Mouse (Mus musculus) spleen, adult 2 months (tissue): ENCODE data around the gene Rmnd5b. TPM values are rescaled to one million over a fixed set of nuclear protein-coding genes. Genes with fewer than 3 reads are reported as not detected.
"Not testable (repeated sequence)": the region's sequence is repeated elsewhere in the genome, so short reads cannot be mapped to it uniquely, and the experiment has no call there.

Experiments used
- DNase-seq, 2 experiments: peaks; one replicate each; pipeline versions ENCODE4 v3.0.0 to v3.0.0-alpha.2; 2012 to 2021; ENCODE audit warnings: low spot score in 2 of 2, low read depth in 1 of 2
- H3K27ac ChIP-seq: fragments of 200-500 bp; 2 replicates; pipeline ENCODE4 v1.5.1; 2012; ENCODE audit warnings: low read length, inconsistent platforms; ENCODE audit not compliant: insufficient read depth
- H3K27me3 ChIP-seq: fragments of 200-500 bp; 2 replicates; pipeline ENCODE4 v1.6.1; 2012; ENCODE audit warnings: mild to moderate bottlenecking, moderate library complexity, low read length, inconsistent platforms; ENCODE audit not compliant: control insufficient read depth, insufficient read depth
- H3K36me3 ChIP-seq: fragments of 200-500 bp; 2 replicates; pipeline ENCODE4 v1.6.1; 2012; ENCODE audit warnings: mild to moderate bottlenecking, low read length, inconsistent platforms; ENCODE audit not compliant: control insufficient read depth, insufficient read depth
- H3K4me1 ChIP-seq: fragments of 200-500 bp; 2 replicates; pipeline ENCODE4 v1.6.1; 2011; ENCODE audit warnings: inconsistent platforms; ENCODE audit not compliant: control insufficient read depth, insufficient read depth, insufficient read length
- H3K4me3 ChIP-seq: fragments of 200-500 bp; 2 replicates; pipeline ENCODE4 v1.5.1; 2011; ENCODE audit warnings: mild to moderate bottlenecking, inconsistent platforms; ENCODE audit not compliant: insufficient read depth, insufficient read length; ENCODE audit errors: extremely low read depth
- CTCF ChIP-seq: fragments of 200-500 bp; IDR thresholded peaks from 2 replicates; pipeline ENCODE4 v1.5.1; 2011; ENCODE audit warnings: mild to moderate bottlenecking, inconsistent platforms; ENCODE audit not compliant: insufficient read depth, insufficient read length, insufficient replicate concordance; ENCODE audit errors: extremely low read depth
- POLR2A ChIP-seq: fragments of 200-500 bp; IDR thresholded peaks from 2 replicates; pipeline ENCODE4 v1.6.1; 2011; ENCODE audit warnings: low read depth, low read length, inconsistent platforms
- WGBS: fragments of 180-500 bp; shearing (Covaris S2); methylation state at CpG from one replicate; pipeline ENCODE4 v1.1.7; 2018; 5-methylcytosine and 5-hydroxymethylcytosine counted together
- polyA plus RNA-seq: library from polyadenylated mRNA; depleted of rRNA; stranded (reverse); fragments of >200 nt; gene quantifications from 2 replicates; pipeline ENCODE4 v1.2.3, GENCODE M21; 2012

Rmnd5b gene
- polyA plus RNA-seq, 1 experiment = 71.2 TPM

GRCm38 (mm10) chr11:51673291-51673690 is 37.6 kb upstream of the Rmnd5b start:
- no peaks in the 10 kb centered on the region for H3K27me3 ChIP-seq
- DNase-seq = no peak
- no peaks in the 10 kb centered on the region for H3K4me1 ChIP-seq
- no peaks in the 10 kb centered on the region for H3K36me3 ChIP-seq
- TF ChIP-seq POLR2A (no peak), CTCF (no peak)
- no peak overlapping the region for H3K27ac ChIP-seq
- H3K4me3 ChIP-seq = no peak overlapping the region
- WGBS = 87% methylated on average over 9 of the region's 9 CpGs

GRCm38 (mm10) chr11:51671376-51671775 is 35.7 kb upstream of the Rmnd5b start:
- TF ChIP-seq POLR2A (no peak), CTCF (no peak)
- DNase-seq = no peak
- no peaks in the 10 kb centered on the region for H3K4me1 ChIP-seq
- no peaks in the 10 kb centered on the region for H3K36me3 ChIP-seq
- H3K27me3 ChIP-seq = no peaks in the 10 kb centered on the region
- no peak overlapping the region for H3K4me3 ChIP-seq
- no peak overlapping the region for H3K27ac ChIP-seq
- 76% methylated on average over 2 of the region's 2 CpGs for WGBS

GRCm38 (mm10) chr11:51670846-51671245 is 35.1 kb upstream of the Rmnd5b start:
- 93% methylated on average over 7 of the region's 7 CpGs for WGBS
- TF ChIP-seq POLR2A = no peak
- TF ChIP-seq CTCF = no peak
- H3K27ac ChIP-seq = no peak overlapping the region

GRCm38 (mm10) chr11:51664747-51665146 is 29.1 kb upstream of the Rmnd5b start:
- H3K27ac ChIP-seq, H3K36me3 ChIP-seq, H3K27me3 ChIP-seq, H3K4me3 ChIP-seq, H3K4me1 ChIP-seq, DNase-seq: not testable (repeated sequence)
- WGBS = 91% methylated on average over 7 of the region's 7 CpGs

More at GRCm38 (mm10) chr11:51670846-51671245, 35.1 kb upstream of the Rmnd5b start:
- no peak for DNase-seq
- Histone ChIP-seq H3K4me3 (no peak overlapping the region), H3K36me3 (no peaks in the 10 kb centered on the region), H3K27me3 (no peaks in the 10 kb centered on the region), H3K4me1 (no peaks in the 10 kb centered on the region)

GRCm38 (mm10) chr11:51662632-51663031 is 26.9 kb upstream of the Rmnd5b start:
- WGBS = 91% methylated on average over 7 of the region's 7 CpGs
- no peak for TF ChIP-seq CTCF
- TF ChIP-seq POLR2A = no peak

GRCm38 (mm10) chr11:51661867-51662365 is 26.2 kb upstream of the Rmnd5b start:
- TF ChIP-seq CTCF (no peak), POLR2A (no peak)
- no peak for DNase-seq
- Histone ChIP-seq H3K27ac (no peak overlapping the region), H3K4me1 (no peaks in the 10 kb centered on the region), H3K4me3 (no peak overlapping the region), H3K36me3 (no peaks in the 10 kb centered on the region), H3K27me3 (no peaks in the 10 kb centered on the region)
- 91% methylated on average over 16 of the region's 16 CpGs for WGBS

More at GRCm38 (mm10) chr11:51662632-51663031, 26.9 kb upstream of the Rmnd5b start:
- Histone ChIP-seq H3K4me1 (no peaks in the 10 kb centered on the region), H3K36me3 (no peaks in the 10 kb centered on the region), H3K27me3 (no peaks in the 10 kb centered on the region), H3K4me3 (no peak overlapping the region), H3K27ac (no peak overlapping the region)
- no peak for DNase-seq

- WGBS = 31% methylated on average over 6 of the region's 6 CpGs
- TF ChIP-seq POLR2A (no peak), CTCF (no peak)
- H3K4me1 ChIP-seq = no peaks in the 10 kb centered on the region
- H3K27me3 ChIP-seq = no peaks in the 10 kb centered on the region
- H3K4me3 ChIP-seq = no peak overlapping the region
- H3K36me3 ChIP-seq = no peaks in the 10 kb centered on the region
- no peak for DNase-seq
- H3K27ac ChIP-seq = no peak overlapping the region
Measured at GRCm38 (mm10) chr11:51658705-51659104, 23.0 kb upstream of the Rmnd5b start.
